Mouse (Mus musculus) midbrain, embryonic 12.5 days (tissue): Measurements from ENCODE around the gene Iqch. TPM values are rescaled to one million over a fixed set of nuclear protein-coding genes. Genes with fewer than 3 reads are reported as not detected.

Source experiments
- ATAC-seq: fragments of 200-750 bp; cut with Nextera tagmentation; 2 replicates; pipeline ENCODE4 v1.8.0; 2017; ENCODE audit warnings: low read depth, moderate TSS enrichment, moderate library complexity; ENCODE audit not compliant: low FRiP score
- H3K27ac ChIP-seq: fragments of 300-500 bp; sonication (generic); replicated peaks from 2 replicates; pipeline ENCODE4 v1.5.1; 2016; ENCODE audit warnings: mild to moderate bottlenecking
- H3K27me3 ChIP-seq: fragments of 300-500 bp; sonication (generic); 2 replicates; pipeline ENCODE4 v1.6.1; 2016; ENCODE audit warnings: mild to moderate bottlenecking
- H3K36me3 ChIP-seq: fragments of 300-500 bp; sonication (generic); 2 replicates; pipeline ENCODE4 v1.6.1; 2016
- H3K4me1 ChIP-seq: fragments of 300-500 bp; sonication (generic); 2 replicates; pipeline ENCODE4 v1.6.1; 2016
- H3K4me2 ChIP-seq: fragments of 300-500 bp; sonication (generic); replicated peaks from 2 replicates; pipeline ENCODE4 v1.6.1; 2016; ENCODE audit warnings: mild to moderate bottlenecking, moderate library complexity
- H3K4me3 ChIP-seq: fragments of 300-500 bp; sonication (generic); 2 replicates; pipeline ENCODE4 v1.5.1; 2016; ENCODE audit warnings: mild to moderate bottlenecking
- H3K9ac ChIP-seq: fragments of 300-500 bp; sonication (generic); replicated peaks from 2 replicates; pipeline ENCODE4 v1.6.1; 2016; ENCODE audit warnings: mild to moderate bottlenecking, moderate library complexity
- H3K9me3 ChIP-seq: fragments of 300-500 bp; sonication (generic); 2 replicates; pipeline ENCODE4 v1.6.1; 2016; ENCODE audit warnings: mild to moderate bottlenecking
- WGBS: fragments of 180-500 bp; shearing (Covaris S2); methylation state at CpG from one replicate; pipeline ENCODE4 v1.1.7; 2016; 5-methylcytosine and 5-hydroxymethylcytosine counted together
- polyA plus RNA-seq: library from polyadenylated mRNA; unstranded; fragments of >200 nt; fragmentation: Nextera tagmentation; extraction: Ambion mirVana; gene quantifications from 2 replicates; pipeline ENCODE4 v1.2.1, GENCODE M21; 2016

Iqch gene
- polyA plus RNA-seq, 1 experiment from 2014 or later = not detected

DNA sequence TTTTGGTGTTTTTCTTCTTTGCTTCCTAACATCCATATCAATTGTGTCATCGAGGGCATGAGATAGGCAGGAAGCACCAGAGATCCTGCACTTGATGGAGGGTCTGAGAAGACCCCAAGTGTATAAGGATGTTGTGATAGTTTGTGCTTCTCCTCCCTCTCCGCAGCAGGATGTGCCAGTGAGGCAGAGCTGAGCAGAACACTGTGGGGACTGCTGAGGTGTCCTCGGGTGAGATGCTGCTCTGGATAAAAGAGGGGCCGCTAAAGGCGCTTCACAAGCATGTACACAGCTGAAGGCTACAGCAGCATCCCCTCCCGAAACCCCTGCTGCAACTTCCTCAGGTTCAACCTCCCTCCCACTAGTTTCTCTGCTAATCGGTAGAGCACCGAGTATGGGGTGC lies 95.2 kb downstream of the Iqch start:
- Histone ChIP-seq H3K36me3 (no peaks in the 10 kb centered on the region), H3K9ac (no peak overlapping the region), H3K4me1 (no peaks in the 10 kb centered on the region), H3K4me2 (no peak overlapping the region), H3K9me3 (no peaks in the 10 kb centered on the region), H3K4me3 (no peak overlapping the region), H3K27me3 (no peaks in the 10 kb centered on the region), H3K27ac (no peak overlapping the region)
- WGBS = 76% methylated on average over 8 of the region's 8 CpGs
- no peak for ATAC-seq

DNA sequence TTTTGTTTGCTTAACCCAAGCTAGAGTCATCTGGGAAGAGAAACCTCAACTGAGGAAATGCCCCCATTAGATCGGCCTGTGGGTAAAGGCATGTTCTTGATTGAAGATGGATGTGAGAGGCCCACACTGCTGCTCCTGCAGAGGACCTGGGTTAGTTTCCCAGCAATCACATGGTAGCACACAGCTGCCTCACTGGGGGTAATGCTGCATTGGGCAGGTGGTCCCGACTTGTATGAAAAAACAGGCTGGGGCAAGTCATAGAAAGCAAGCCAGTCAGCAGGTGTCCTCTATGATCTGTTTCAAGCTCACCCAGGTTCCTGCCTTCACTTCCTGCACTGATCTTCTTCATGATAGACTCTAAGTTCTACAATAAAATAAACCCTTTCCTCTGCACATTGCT lies 98.4 kb downstream of the Iqch start:
- Histone ChIP-seq H3K4me3 (no peak overlapping the region), H3K9me3 (no peaks in the 10 kb centered on the region), H3K9ac (no peak overlapping the region), H3K36me3 (no peaks in the 10 kb centered on the region), H3K4me1 (no peaks in the 10 kb centered on the region), H3K4me2 (no peak overlapping the region), H3K27ac (no peak overlapping the region), H3K27me3 (no peaks in the 10 kb centered on the region)
- ATAC-seq = no peak
- WGBS = 81% methylated on average over 2 of the region's 2 CpGs

GRCm38 (mm10) chr9:63501516-63501915 lies 100.8 kb downstream of the Iqch start:
- Histone ChIP-seq H3K4me1 (no peaks in the 10 kb centered on the region), H3K36me3 (no peaks in the 10 kb centered on the region), H3K9me3 (no peaks in the 10 kb centered on the region), H3K27ac (no peak overlapping the region), H3K27me3 (no peaks in the 10 kb centered on the region), H3K9ac (no peak overlapping the region), H3K4me2 (no peak overlapping the region), H3K4me3 (no peak overlapping the region)
- 94% methylated on average over 1 of the region's 1 CpGs for WGBS
- no peak for ATAC-seq

GRCm38 (mm10) chr9:63499912-63500311 lies 102.4 kb downstream of the Iqch start:
- Histone ChIP-seq H3K4me3 (no peak overlapping the region), H3K4me2 (no peak overlapping the region), H3K27ac (no peak overlapping the region), H3K9ac (no peak overlapping the region), H3K27me3 (no peaks in the 10 kb centered on the region), H3K9me3 (no peaks in the 10 kb centered on the region), H3K4me1 (no peaks in the 10 kb centered on the region), H3K36me3 (no peaks in the 10 kb centered on the region)
- no peak for ATAC-seq
- 85% methylated on average over 8 of the region's 8 CpGs for WGBS

GRCm38 (mm10) chr9:63495786-63496185 lies 106.5 kb downstream of the Iqch start:
- peaks cover 9% of the 10 kb centered on the region; the same call in 1 of the 2 replicates for H3K4me1 ChIP-seq
- no peaks in the 10 kb centered on the region for H3K9me3 ChIP-seq
- WGBS = 82% methylated on average over 2 of the region's 2 CpGs
- H3K27me3 ChIP-seq = no peaks in the 10 kb centered on the region
- no peak overlapping the region for H3K9ac ChIP-seq
- no peak for ATAC-seq
- no peaks in the 10 kb centered on the region for H3K36me3 ChIP-seq
- no peak overlapping the region for H3K27ac ChIP-seq
- H3K4me2 ChIP-seq = no peak overlapping the region
- no peak overlapping the region for H3K4me3 ChIP-seq

DNA sequence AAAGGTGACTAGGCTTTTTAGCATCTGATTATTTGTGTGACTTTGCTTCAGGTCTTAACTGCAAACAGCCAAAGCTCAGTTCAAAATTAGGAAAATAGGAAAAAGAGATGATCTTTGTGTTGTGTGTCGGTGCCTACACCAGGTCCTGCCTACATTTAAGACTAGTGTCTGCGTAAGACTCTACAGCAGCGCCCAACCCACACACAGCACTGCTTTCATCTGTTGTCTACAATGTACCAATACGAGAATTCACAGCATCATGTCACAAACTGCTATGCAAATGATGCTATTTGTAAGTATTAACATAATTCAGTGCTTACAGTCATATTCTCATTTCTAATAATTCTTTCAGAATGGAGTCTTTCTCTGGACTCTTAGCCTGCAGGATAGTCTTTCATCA lies 108.5 kb downstream of the Iqch start:
- 91% methylated on average over 4 of the region's 4 CpGs for WGBS
- Histone ChIP-seq H3K4me2 (no peak overlapping the region), H3K4me1 (peaks cover 26% of the 10 kb centered on the region), H3K27ac (no peak overlapping the region), H3K36me3 (no peaks in the 10 kb centered on the region), H3K4me3 (no peak overlapping the region), H3K9ac (no peak overlapping the region), H3K9me3 (no peaks in the 10 kb centered on the region), H3K27me3 (no peaks in the 10 kb centered on the region)
- ATAC-seq = no peak

DNA sequence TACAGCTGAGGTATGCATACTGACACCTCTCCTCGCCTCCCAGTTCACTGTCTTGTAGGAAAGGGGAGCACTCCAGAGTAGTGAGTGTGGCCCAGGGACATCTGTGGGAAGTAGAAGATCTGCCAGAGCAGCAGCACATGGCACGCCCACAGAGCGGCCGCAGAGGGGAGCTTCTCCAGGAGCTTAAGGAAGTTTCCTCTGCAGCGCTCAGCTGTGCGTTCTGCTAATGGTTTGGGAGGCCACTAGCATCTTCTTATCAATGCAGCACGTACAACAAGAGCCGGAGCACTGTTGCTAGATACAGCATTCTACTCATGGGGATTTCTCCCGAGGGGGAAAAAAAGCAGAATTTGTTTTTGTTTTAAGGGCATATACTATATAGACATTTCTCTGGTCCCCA lies 110.0 kb downstream of the Iqch start:
- Histone ChIP-seq H3K36me3 (no peaks in the 10 kb centered on the region), H3K27ac (no peak overlapping the region), H3K9me3 (no peaks in the 10 kb centered on the region), H3K9ac (no peak overlapping the region), H3K27me3 (no peaks in the 10 kb centered on the region), H3K4me3 (no peak overlapping the region), H3K4me1 (peaks cover 26% of the 10 kb centered on the region), H3K4me2 (no peak overlapping the region)
- WGBS = 34% methylated on average over 9 of the region's 9 CpGs
- no peak for ATAC-seq

DNA sequence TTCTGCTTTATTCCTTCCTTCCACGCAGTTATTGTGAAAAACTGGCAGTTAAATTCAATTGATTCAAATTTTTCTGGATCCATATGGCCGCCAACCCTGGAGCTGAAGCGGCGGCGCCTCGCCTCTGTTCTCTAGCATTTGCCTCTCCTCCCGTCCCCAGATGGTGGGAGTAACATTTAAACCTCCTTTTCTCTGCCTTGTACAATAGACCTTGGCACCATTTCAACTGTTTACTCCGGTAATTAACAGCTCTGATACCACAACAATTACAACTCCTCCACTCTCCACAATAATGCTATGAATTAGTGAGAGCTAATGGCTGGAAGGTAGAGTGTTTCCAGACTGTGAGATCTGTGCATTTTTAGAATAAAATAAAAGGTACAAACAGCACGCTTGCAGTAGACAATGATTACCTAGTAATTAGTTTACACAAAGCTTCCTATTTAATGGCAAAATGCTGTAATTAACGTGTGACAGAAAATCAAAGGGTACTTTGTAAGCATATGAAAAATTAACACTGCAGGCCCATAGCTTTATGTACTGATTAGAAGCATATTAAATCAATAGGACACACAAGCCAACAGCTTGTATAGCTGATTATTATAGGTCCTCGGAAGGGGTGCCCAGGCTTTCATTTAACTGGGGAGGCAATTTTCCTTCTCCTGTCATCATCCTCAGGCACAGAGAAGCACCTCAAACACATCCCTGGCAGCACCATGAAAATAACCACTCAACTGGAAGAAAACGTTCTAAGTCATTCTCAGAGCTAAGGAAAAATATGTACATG lies 111.6 kb downstream of the Iqch start:
- Histone ChIP-seq H3K4me1 (peaks cover 26% of the 10 kb centered on the region), H3K4me2 (0 out of 2 replicates have a peak overlapping the region, but pooled peaks have one; percentile 5), H3K9ac (no peak overlapping the region), H3K4me3 (no peak overlapping the region), H3K36me3 (no peaks in the 10 kb centered on the region), H3K27me3 (no peaks in the 10 kb centered on the region), H3K27ac (0 out of 2 replicates have a peak overlapping the region, but pooled peaks have one; percentile 35), H3K9me3 (no peaks in the 10 kb centered on the region)
- ATAC-seq = no peak
- WGBS = 63% methylated on average over 12 of the region's 12 CpGs

- Histone ChIP-seq H3K27ac (no peak overlapping the region), H3K4me1 (peaks cover 26% of the 10 kb centered on the region), H3K4me3 (no peak overlapping the region), H3K9me3 (no peaks in the 10 kb centered on the region), H3K4me2 (no peak overlapping the region), H3K9ac (no peak overlapping the region), H3K36me3 (no peaks in the 10 kb centered on the region), H3K27me3 (0 out of 2 replicates have a peak, but pooled peaks cover 4% of the 10 kb centered on the region)
- 33% methylated on average over 6 of the region's 6 CpGs for WGBS
- ATAC-seq = no peak
These were observed 113.1 kb downstream of the Iqch start for GRCm38 (mm10) chr9:63489156-63489555.

DNA sequence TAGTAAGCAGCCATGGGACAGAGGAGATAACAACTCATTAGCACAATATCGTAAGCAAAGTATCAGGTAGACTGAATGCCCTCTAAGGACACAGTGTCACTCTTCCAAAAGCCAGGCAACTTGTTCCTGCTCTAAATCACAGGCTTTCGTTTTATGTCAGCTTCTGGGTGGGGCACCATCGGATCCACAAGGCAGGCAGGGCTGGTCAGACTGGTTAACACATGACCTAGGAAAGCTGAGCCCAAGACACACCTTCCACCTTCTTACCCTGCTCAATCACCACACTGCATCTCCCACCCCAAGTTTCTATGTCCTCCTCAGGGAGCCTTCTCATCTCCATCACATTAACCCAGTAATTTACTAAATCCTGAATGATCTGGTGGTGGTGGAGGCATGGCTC lies 136.7 kb downstream of the Iqch start:
- H3K27ac ChIP-seq = no peak overlapping the region
- 88% methylated on average over 3 of the region's 3 CpGs for WGBS
- H3K4me3 ChIP-seq = no peak overlapping the region
- H3K27me3 ChIP-seq = no peaks in the 10 kb centered on the region
- H3K9me3 ChIP-seq = no peaks in the 10 kb centered on the region
- ATAC-seq = no peak
- no peaks in the 10 kb centered on the region for H3K36me3 ChIP-seq
- H3K9ac ChIP-seq = no peak overlapping the region
- H3K4me1 ChIP-seq = no peaks in the 10 kb centered on the region
- H3K4me2 ChIP-seq = no peak overlapping the region

DNA sequence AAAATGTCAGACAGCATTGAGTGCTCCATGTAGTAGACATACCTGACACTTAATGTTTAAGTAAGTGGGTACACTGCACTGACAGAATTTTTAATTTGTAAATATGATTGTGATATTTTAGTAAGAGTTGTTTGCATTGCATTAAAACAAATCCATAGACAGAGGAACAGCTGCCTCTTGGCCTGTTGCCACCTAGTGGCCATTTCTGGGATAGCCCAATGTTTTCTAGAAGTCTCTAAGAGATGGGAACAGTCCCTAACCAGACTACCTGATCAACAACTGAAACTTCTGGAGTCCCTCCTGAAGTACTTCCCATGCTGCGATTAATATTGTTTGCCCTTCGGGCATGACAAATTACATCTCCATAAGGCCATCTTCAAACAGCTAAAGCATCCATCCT lies 140.0 kb downstream of the Iqch start:
- Histone ChIP-seq H3K27me3 (no peaks in the 10 kb centered on the region), H3K4me1 (no peaks in the 10 kb centered on the region), H3K27ac (no peak overlapping the region), H3K36me3 (no peaks in the 10 kb centered on the region), H3K4me3 (no peak overlapping the region), H3K4me2 (no peak overlapping the region), H3K9me3 (no peaks in the 10 kb centered on the region), H3K9ac (no peak overlapping the region)
- ATAC-seq = no peak
- WGBS = 68% methylated on average over 2 of the region's 2 CpGs

DNA sequence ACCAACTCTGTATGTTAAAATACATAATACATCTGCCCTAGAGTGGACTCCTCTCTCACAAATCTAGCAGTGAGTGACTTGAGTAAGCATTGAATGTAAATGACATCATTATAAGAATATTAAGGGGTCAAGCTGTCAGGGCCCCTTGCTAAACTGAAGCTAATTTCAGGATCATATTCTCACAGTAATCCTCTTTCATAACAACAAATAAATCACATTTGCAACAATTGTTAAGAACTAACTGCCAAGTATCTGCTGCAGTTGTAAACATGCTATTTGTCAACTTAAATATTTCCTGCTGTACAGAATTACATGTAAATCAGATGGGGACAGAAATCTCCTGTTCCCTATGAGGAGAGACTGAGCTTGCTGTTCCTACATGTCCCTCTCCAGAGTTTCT lies 145.9 kb downstream of the Iqch start:
- H3K27ac ChIP-seq = no peak overlapping the region
- H3K4me1 ChIP-seq = no peaks in the 10 kb centered on the region
- no peak overlapping the region for H3K4me2 ChIP-seq
- H3K9me3 ChIP-seq = no peaks in the 10 kb centered on the region
- no peaks in the 10 kb centered on the region for H3K36me3 ChIP-seq
- no peak overlapping the region for H3K4me3 ChIP-seq
- H3K9ac ChIP-seq = no peak overlapping the region
- no peak for ATAC-seq
- H3K27me3 ChIP-seq = no peaks in the 10 kb centered on the region

- no peak for ATAC-seq
- Histone ChIP-seq H3K9ac (no peak overlapping the region), H3K4me2 (no peak overlapping the region), H3K36me3 (no peaks in the 10 kb centered on the region), H3K27me3 (no peaks in the 10 kb centered on the region), H3K27ac (no peak overlapping the region), H3K9me3 (no peaks in the 10 kb centered on the region), H3K4me3 (no peak overlapping the region), H3K4me1 (no peaks in the 10 kb centered on the region)
- 82% methylated on average over 5 of the region's 5 CpGs for WGBS
These were observed 148.0 kb downstream of the Iqch start for GRCm38 (mm10) chr9:63454341-63454740.
